Mouse (Mus musculus) thymus, postnatal 14 days (tissue): ENCODE measurements around the gene Eif2s1.

Experiments
- DNase-seq: peaks from one replicate; pipeline ENCODE4 v3.0.0; 2021

The Eif2s1 gene

GRCm38 (mm10) chr12:78861496-78862253 is at the start of gene Eif2s1, which contains the start of gene Atp6v1d:
Gene Eif2s1 (plus strand): TSS chr12:78861819.
Gene Atp6v1d (minus strand): TSS chr12:78861638.
- peak; percentile 97 for DNase-seq

DNA sequence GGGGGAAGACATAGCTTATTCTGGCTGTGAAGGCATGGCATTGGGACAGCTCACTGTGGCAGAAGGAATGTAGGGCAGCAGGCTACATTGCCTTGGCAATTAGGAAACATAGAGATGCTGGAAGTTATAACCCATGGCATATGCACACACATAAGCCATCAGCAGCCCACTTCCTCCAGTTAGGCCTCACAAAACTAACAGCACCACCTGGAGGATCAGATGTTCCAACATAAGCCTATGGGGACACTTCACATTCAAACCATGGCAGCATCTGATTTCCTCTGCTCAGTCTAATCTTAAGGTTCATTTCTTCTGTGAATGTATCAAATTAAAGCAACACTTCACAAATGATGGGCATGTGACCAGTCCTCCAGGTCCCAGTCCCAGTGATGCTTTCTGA is 47.2 kb upstream of the Eif2s1 start:
- DNase-seq: peak; percentile 15

DNA sequence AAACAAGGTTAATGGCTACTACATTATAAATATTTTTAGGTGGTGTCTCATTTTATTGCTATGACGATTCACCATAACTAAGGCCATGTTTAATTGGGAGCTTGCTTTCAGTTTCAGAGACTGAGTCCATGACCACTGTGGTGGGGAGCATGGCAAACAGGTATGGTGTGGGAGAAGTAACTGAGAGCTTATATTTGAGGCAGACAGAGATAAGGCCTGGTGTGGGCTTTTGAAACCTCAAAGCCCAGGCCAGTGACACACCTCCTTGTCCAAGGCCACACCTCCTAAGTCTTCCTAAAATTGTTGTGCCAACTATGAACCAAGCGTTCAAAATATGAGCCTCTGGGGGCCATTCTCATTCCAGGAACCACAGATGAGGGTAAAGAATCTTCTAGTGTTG is 27.1 kb upstream of the Eif2s1 start:
- no peak for DNase-seq

DNA sequence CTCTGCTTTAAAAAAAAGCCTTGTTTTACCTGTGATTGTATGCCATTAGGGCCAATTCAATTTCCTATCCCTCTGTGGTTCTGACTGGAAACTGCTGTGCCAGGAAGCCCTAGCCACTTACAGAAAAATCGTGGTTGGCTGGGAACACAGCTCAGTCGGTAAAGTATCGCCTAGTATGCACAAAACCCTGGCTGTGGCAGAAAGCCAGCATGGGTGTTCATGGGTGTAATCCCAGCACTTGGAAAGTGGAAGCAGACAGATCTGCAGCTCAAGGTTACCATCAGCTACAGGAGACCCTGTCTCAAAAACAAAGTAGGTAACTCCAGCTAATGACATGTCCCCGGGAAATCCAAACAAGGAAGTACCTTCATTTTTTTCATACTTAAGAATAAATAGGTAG is 21.7 kb upstream of the Eif2s1 start:
- DNase-seq: no peak

- DNase-seq: no peak
Observed at GRCm38 (mm10) chr12:78842429-78842828, 19.2 kb upstream of the Eif2s1 start.

- DNase-seq: no peak
Observed at GRCm38 (mm10) chr12:78848246-78848645, 13.4 kb upstream of the Eif2s1 start.

DNA sequence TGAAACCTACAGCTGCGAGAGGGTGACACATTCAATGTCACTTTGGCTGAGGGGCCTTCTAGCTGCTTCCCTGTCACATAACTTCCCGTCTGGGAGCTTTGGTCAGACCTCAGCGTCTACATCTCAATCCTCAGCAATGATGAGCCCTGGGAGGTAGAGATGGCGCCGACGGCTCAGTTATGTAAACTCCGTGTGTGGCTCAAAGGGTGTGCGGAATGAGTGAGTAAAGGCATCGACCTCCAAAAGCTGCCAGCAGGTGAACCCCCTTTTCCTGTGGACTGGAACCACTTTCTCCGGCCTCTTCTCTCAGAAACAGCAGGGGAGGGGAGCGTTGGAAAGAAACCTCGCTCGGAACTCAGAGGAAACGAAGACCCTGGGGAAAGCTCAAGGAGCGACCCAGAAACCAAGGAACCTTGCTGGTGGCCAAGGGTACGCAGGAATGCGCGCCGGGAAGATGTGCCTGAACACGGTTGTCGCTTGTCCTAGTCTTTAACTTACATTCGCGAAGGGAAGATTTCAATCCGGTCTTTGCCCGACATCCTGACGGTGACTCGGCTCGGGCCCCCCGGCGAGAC is 611 bp upstream of the Eif2s1 start:
- no peak for DNase-seq

DNA sequence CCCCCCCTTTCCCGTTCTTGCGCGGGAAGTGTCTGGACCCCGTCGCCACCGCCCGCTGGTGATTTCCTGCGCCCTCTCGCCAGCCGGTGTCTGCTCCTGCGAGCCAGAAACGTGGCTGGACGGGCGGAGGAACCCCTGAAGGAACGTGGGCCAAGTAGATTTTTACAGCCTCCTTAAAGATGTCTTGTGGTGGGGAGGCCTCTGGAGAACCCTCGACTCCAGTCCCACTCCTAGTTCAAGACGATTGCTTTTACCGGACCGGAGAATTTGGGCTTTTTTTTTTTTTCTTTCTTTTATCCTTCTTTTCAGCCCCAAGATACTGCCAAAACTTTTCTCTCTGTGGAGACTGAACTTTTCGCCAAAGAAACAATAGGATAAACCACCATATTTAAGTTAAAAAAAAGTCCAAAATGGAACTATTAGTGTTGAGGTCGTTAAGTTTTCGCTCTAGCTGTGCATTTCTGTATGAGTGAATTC is 673 bp downstream of the Eif2s1 start:
- no peak for DNase-seq

GRCm38 (mm10) chr12:78865434-78865833 is 3.8 kb downstream of the Eif2s1 start:
- peak; percentile 33 for DNase-seq

GRCm38 (mm10) chr12:78868115-78868514 is 6.5 kb downstream of the Eif2s1 start:
- DNase-seq: no peak

DNA sequence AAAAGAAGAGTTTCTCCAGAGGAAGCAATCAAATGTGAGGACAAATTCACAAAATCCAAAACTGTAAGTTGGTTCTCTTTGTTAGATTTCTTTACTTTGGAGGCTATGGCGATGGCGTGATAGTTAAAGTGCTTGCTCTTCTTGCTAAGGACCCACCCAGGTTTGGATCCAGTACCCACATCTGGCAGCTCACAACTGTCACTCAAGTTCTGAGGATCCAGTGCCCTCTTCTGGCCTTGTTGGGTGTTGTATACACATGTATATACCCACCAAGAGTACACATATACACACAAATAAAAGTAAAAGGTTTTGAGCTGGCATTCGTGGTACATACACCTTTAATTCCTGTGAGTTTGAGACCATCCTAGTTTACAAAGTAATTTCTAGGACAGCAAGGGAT is 13.0 kb downstream of the Eif2s1 start:
- DNase-seq: no peak

- no peak for DNase-seq
Observed at GRCm38 (mm10) chr12:78890062-78890461, 28.4 kb downstream of the Eif2s1 start.

GRCm38 (mm10) chr12:78891149-78891548 is 29.5 kb downstream of the Eif2s1 start:
- DNase-seq: no peak

DNA sequence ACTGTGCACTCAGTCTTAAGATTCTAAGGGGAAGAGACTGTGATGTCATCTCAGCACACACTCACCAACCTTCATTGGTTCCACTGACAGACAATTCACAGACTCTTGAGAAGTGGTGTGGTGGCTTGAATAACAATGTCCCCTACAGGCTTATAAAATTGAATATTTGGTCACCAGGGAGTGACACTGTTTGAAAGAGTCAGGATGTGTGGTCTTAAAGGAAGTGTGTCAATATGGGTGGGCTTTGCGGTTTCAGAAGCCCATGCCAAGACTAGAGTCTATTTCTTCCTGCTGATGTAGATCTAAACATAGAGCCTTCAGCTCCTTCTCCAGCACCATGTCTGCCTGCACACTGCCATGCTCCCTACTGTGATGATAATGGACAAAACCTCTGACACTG is 36.2 kb downstream of the Eif2s1 start:
- DNase-seq: no peak

DNA sequence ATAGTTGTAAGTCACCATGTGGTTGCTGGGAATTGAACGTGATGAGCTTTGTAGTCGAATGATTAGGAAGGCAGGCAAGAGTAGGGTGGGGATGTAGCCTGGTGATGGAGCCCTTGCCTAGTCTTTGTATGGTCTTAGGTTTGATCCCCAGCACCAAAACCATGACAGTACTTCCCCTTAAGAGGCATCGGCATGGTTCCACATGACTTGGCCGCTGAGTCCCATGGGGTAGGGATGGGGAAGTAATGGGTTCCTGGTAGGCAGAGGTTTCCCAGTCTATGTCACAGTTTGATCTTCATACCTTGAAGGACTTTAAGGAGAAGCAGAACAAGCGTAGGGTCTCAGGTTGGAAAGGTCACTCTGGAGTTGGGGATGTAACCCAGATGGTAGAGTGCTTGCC is 39.8 kb downstream of the Eif2s1 start:
- no peak for DNase-seq

GRCm38 (mm10) chr12:78903313-78903712 is 41.7 kb downstream of the Eif2s1 start:
- DNase-seq: no peak

DNA sequence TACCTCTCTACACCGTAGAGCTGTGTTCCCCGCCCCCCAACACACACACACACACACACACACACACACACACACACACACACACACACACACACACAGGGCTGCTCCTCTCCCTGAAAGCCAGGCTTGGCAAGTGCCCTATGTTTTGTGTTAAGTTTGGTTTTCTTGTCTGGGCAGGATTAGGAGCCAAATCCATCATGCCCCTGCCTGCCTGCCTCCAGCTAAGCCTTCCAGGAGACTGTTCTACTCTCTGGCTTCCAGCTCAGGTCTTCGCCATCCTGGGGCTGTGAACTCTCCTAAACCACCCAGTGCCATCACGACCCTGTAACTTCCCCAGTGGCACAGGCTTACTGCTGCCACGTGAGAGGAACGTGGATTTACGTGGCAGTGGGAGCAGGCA is 42.9 kb downstream of the Eif2s1 start:
- no peak for DNase-seq

- DNase-seq: peak; percentile 78
Observed at GRCm38 (mm10) chr12:78906707-78907162, 45.1 kb downstream of the Eif2s1 start, which contains the start of gene Plek2. Gene Plek2 (minus strand): TSS chr12:78906964.

DNA sequence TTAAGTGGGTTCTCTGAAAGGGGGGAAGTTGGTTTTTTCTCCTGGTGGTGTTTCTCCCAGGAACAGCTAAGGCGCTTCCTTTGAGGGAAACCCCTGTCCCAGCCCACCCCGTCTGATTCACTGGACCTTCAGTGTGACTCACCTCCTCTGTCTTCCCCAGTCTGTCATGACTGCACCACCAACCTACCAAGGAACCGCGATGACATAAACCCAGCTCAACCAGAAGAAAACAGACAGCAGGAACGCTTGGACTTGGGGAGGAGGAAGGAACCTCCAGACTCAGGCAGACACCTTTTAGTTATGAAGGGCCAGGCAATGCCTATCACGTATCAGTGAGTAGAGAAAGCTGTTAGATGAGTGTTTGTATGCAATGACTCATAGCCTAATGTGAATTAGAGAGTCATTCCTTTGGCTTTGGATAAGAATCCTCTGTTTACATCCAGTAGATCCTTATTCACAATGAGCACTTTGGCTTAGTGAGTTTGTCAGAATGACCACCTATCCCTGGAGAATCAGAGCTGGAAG is 46.5 kb downstream of the Eif2s1 start:
- DNase-seq: no peak

DNA sequence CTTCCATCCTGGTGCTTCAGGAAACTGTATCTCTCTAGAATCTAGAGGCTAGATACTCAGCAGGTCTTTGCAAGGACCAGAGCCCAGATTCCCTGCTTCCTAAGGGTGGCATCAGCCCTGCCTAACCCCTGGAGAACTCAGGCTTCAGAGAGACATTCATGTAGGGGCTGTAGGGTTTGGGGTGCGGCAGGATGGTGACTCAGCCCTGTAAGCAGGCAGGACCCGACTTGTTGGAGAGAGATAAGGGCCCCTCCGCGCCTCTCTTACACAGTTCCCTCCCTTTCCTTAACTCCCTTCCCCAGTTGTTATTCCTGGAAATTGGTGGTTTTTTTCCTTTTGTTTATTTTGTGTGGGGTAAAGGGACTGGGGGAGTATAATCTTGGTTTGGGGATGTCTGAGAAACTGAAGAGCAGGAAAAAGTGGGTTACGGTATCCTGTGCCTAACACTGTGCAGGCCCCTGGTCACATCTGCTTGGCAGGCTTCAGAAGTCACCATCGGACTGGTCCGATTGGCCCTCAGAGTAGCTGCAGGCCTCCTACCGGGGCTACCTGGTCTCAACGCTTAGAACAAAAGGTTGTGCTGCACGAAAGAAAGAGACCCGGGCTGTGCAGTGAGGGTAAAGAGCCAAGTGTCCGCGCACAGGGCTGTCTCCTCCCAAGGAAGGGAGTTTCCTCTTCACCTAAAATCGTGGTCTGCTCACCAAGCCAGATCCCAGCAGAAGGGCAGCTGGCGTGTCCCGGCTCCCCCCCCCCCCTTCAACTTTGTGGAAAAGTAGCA is 49.3 kb downstream of the Eif2s1 start:
- no peak for DNase-seq

DNA sequence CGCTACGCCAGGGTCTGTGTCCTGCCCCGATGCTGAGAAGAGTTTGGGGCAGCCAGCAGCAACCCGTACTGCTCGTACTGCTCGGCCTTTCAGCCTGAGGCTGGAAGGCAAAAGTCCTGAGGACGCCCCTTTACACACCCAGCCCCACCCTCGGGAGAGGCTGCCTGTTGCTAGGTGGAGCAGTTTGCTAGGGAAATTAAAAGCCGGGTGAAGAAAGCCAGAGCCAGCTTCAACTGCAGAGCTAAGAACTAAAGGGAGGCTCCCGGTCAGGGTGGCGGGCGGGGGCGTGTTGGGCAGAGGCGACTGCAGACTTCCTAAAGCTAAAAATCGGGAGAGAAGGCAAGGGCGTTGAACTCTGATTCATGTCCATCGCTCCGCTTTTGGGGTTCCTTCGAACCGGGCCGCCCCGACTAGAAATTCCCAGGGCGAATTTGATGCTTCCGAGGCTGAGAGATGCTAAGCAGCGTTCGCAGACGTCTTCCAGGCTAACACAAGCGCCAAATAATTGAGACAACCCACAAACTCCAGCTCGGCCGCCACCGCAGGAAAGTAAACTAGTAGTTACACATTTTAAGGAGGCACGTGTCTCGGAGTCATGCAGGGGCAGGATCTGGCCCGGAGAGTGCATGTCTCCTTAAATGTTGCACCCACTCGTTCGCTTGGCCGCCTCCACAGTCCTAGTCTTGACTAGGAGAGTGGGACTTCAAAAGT is 50.2 kb downstream of the Eif2s1 start:
- DNase-seq: no peak

- DNase-seq: no peak
Observed at GRCm38 (mm10) chr12:78914458-78914857, 52.8 kb downstream of the Eif2s1 start.

GRCm38 (mm10) chr12:78915561-78915960 is 53.9 kb downstream of the Eif2s1 start:
- DNase-seq: no peak
